ENCODE assay signal across 12 mouse cellular contexts in the genomic region with DNA sequence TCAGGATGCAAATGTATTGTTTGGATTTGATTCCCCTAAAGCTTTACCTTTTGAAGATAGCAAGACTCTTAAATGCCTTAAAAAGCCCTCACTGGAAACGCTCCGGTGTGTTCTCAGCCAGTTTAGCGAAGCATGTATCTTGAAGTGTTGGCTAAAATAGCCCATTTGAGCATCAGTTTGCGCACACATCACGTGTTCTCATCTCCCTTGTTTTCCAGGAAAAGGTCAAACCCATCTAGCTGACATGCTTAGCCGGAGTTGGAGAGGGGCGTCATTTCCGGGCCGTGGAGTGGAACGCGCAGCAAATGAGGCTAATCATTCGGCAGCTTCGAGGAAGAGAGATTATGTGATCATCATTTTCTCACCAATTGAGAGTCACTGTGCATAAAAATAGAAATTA. TPM values are rescaled to one million over a fixed set of nuclear protein-coding genes. Genes with fewer than 3 reads are reported as not detected.
A peak's percentile ranks its signal among the peaks of the same experiment; 100 is the strongest.
DNase-seq lines count a peak whose midpoint lies in the region; ATAC-seq and TF ChIP-seq lines count a peak whose summit lies in the region.
"Had no signal": no experiment of that assay in that cellular context is flagged by ENCODE, and none has a peak within 500 bp of the region (broad histone marks: within the 10 kb centered on the region; RNA-seq: fewer than 3 reads in every experiment).

No protein-coding gene starts in this region.

- H3K9me3 ChIP-seq in forebrain, embryonic 12.5 days, result no peaks in the 10 kb centered on the region
- no peaks in the 10 kb centered on the region for H3K9me3 ChIP-seq in forebrain, embryonic 11.5 days (ENCODE audit: control insufficient read depth, low read length)
- H3K9me3 ChIP-seq in hindbrain, postnatal 0 days (ENCODE audit: low read length), result no peaks in the 10 kb centered on the region
- H3K9me3 ChIP-seq in midbrain, embryonic 15.5 days, result no peaks in the 10 kb centered on the region
- no peaks in the 10 kb centered on the region for H3K9me3 ChIP-seq in heart, embryonic 11.5 days (replicated peaks; ENCODE audit: control insufficient read depth, low read length)
- H3K9me3 ChIP-seq: embryonic facial prominence, embryonic 13.5 days; limb, embryonic 10.5 days had no signal

- WGBS in forebrain, embryonic 12.5 days, result 69% methylated on average over 13 of the region's 13 CpGs
- 79% methylated on average over 13 of the region's 13 CpGs for WGBS in forebrain, embryonic 11.5 days
- 48% methylated on average over 13 of the region's 13 CpGs for WGBS in hindbrain, postnatal 0 days
- 52% methylated on average over 13 of the region's 13 CpGs for WGBS in midbrain, embryonic 15.5 days
- WGBS in heart, embryonic 11.5 days (ENCODE audit: insufficient replicate concordance), result 68% methylated on average over 13 of the region's 13 CpGs

- peaks cover 7% of the 10 kb centered on the region; the same call in 1 of the 2 replicates for H3K4me1 ChIP-seq in forebrain, embryonic 12.5 days
- 0 out of 2 replicates have a peak, but pooled peaks cover 2% of the 10 kb centered on the region for H3K4me1 ChIP-seq in forebrain, embryonic 11.5 days (replicated peaks; ENCODE audit: control insufficient read depth, insufficient read depth, low read length)
- no peaks in the 10 kb centered on the region for H3K4me1 ChIP-seq in hindbrain, postnatal 0 days (ENCODE audit: insufficient read depth, low read length)
- peaks cover 8% of the 10 kb centered on the region; the same call in 1 of the 2 replicates for H3K4me1 ChIP-seq in midbrain, embryonic 15.5 days
- no peaks in the 10 kb centered on the region for H3K4me1 ChIP-seq in heart, embryonic 11.5 days (ENCODE audit: control insufficient read depth, insufficient read depth, low read length)
- H3K4me1 ChIP-seq: embryonic facial prominence, embryonic 13.5 days had no signal

- no peak for ATAC-seq in forebrain, embryonic 12.5 days (ENCODE audit: low FRiP score)
- ATAC-seq in forebrain, embryonic 11.5 days (replicated peaks; ENCODE audit: low FRiP score), result no peak
- peak; percentile 51; the same call in 1 of the 2 replicates for ATAC-seq in hindbrain, postnatal 0 days
- ATAC-seq in midbrain, embryonic 15.5 days (replicated peaks), result 0 out of 2 replicates have a peak, but pooled peaks have one; percentile 45
- no peak for ATAC-seq in megakaryocyte progenitor cell, adult 5-6 weeks (replicated peaks; ENCODE audit: poor library complexity)
- ATAC-seq in heart, embryonic 11.5 days (replicated peaks; ENCODE audit: insufficient number of reproducible peaks, low FRiP score, low TSS enrichment), result no peak

- H3K4me2 ChIP-seq in forebrain, embryonic 12.5 days, result no peak overlapping the region
- no peak overlapping the region for H3K4me2 ChIP-seq in forebrain, embryonic 11.5 days (ENCODE audit: low read depth, low read length, severe bottlenecking)
- peak overlapping the region; percentile 28 for H3K4me2 ChIP-seq in hindbrain, postnatal 0 days (ENCODE audit: low read depth, low read length)
- H3K4me2 ChIP-seq in midbrain, embryonic 15.5 days, result peak overlapping the region; percentile 24
- no peak overlapping the region for H3K4me2 ChIP-seq in heart, embryonic 11.5 days
- H3K4me2 ChIP-seq: embryonic facial prominence, embryonic 13.5 days; lung, embryonic 14.5 days had no signal

- no peak overlapping the region for H3K9ac ChIP-seq in forebrain, embryonic 12.5 days
- no peak overlapping the region for H3K9ac ChIP-seq in forebrain, embryonic 11.5 days (ENCODE audit: low read length)
- no peak overlapping the region for H3K9ac ChIP-seq in hindbrain, postnatal 0 days (replicated peaks; ENCODE audit: low read length)
- H3K9ac ChIP-seq in midbrain, embryonic 15.5 days, result no peak overlapping the region
- no peak overlapping the region for H3K9ac ChIP-seq in heart, embryonic 11.5 days (ENCODE audit: low read depth, low read length)
- H3K9ac ChIP-seq: embryonic facial prominence, embryonic 13.5 days; lung, embryonic 14.5 days had no signal

- H3K27ac ChIP-seq in forebrain, embryonic 12.5 days, result 0 out of 2 replicates have a peak overlapping the region, but pooled peaks have one; percentile 36
- H3K27ac ChIP-seq in forebrain, embryonic 11.5 days (ENCODE audit: low read depth, low read length), result no peak overlapping the region
- H3K27ac ChIP-seq in hindbrain, postnatal 0 days, result peak overlapping the region; percentile 36; the same call in 1 of the 2 replicates
- H3K27ac ChIP-seq in midbrain, embryonic 15.5 days, result 0 out of 2 replicates have a peak overlapping the region, but pooled peaks have one; percentile 51
- no peak overlapping the region for H3K27ac ChIP-seq in heart, embryonic 11.5 days (ENCODE audit: low read depth, low read length)
- H3K27ac ChIP-seq: embryonic facial prominence, embryonic 13.5 days; limb, embryonic 10.5 days had no signal

- DNase-seq in forebrain, embryonic 11.5 days (ENCODE audit: low spot score), result no peak
- DNase-seq in brain, adult 2 months (ENCODE audit: low read depth, low spot score), result peak; percentile 81
- DNase-seq in hindbrain, postnatal 0 days (ENCODE audit: low spot score), result peak; percentile 48
- no peak for DNase-seq in adrenal gland, adult 8-10 months
- DNase-seq: lung, embryonic 14.5 days had no signal

- TF ChIP-seq CTCF in hindbrain, postnatal 0 days (IDR thresholded peaks at IDR 0.05; ENCODE audit: low read depth), result no peak

- H3K4me3 ChIP-seq in forebrain, embryonic 12.5 days (replicated peaks), result no peak overlapping the region
- H3K4me3 ChIP-seq in forebrain, embryonic 11.5 days (ENCODE audit: low read depth, low read length), result no peak overlapping the region
- H3K4me3 ChIP-seq in hindbrain, postnatal 0 days (ENCODE audit: low read length), result peak overlapping the region; percentile 0; the same call in 1 of the 2 replicates
- no peak overlapping the region for H3K4me3 ChIP-seq in midbrain, embryonic 15.5 days
- no peak overlapping the region for H3K4me3 ChIP-seq in heart, embryonic 11.5 days (ENCODE audit: low read depth, low read length)
- H3K4me3 ChIP-seq: embryonic facial prominence, embryonic 13.5 days; limb, embryonic 10.5 days had no signal

- H3K36me3 ChIP-seq in forebrain, embryonic 12.5 days (replicated peaks), result no peaks in the 10 kb centered on the region
- H3K36me3 ChIP-seq in forebrain, embryonic 11.5 days (ENCODE audit: control insufficient read depth, insufficient read depth, low read length), result no peaks in the 10 kb centered on the region
- H3K36me3 ChIP-seq in hindbrain, postnatal 0 days (ENCODE audit: insufficient read depth, low read length), result no peaks in the 10 kb centered on the region
- no peaks in the 10 kb centered on the region for H3K36me3 ChIP-seq in midbrain, embryonic 15.5 days (replicated peaks)
- no peaks in the 10 kb centered on the region for H3K36me3 ChIP-seq in heart, embryonic 11.5 days (ENCODE audit: control insufficient read depth, insufficient read depth, low read length)
- H3K36me3 ChIP-seq: embryonic facial prominence, embryonic 13.5 days; limb, embryonic 10.5 days had no signal

- H3K27me3 ChIP-seq in forebrain, embryonic 12.5 days, result no peaks in the 10 kb centered on the region
- H3K27me3 ChIP-seq in forebrain, embryonic 11.5 days (ENCODE audit: control insufficient read depth, insufficient read depth, low read length), result no peaks in the 10 kb centered on the region
- H3K27me3 ChIP-seq in hindbrain, postnatal 0 days (ENCODE audit: insufficient read depth, low read length), result no peaks in the 10 kb centered on the region
- H3K27me3 ChIP-seq in midbrain, embryonic 15.5 days (replicated peaks), result no peaks in the 10 kb centered on the region
- no peaks in the 10 kb centered on the region for H3K27me3 ChIP-seq in heart, embryonic 11.5 days (ENCODE audit: control insufficient read depth, insufficient read depth, low read length)
- H3K27me3 ChIP-seq: embryonic facial prominence, embryonic 13.5 days had no signal

RNA-seq across cellular contexts. Expression of a gene that starts 24.5 kb away (rescaled TPM):
- 36.6 and 36.9 TPM in 2 replicates for polyA plus RNA-seq in forebrain, embryonic 12.5 days (2016; fragmentation: Nextera tagmentation; extraction: Ambion mirVana)
- polyA plus RNA-seq in forebrain, embryonic 11.5 days (2014; fragmentation: Nextera tagmentation; extraction: Ambion mirVana), result 21.5 and 25.5 TPM in 2 replicates
- 34.8 and 39.9 TPM in 2 replicates for total RNA-seq in hindbrain, postnatal 0 days (2014; rRNA removed)
- polyA plus RNA-seq in hindbrain, postnatal 0 days (2015; fragmentation: Nextera tagmentation; extraction: Ambion mirVana), result 31.1 and 32.0 TPM in 2 replicates
- 65.7 and 68.2 TPM in 2 replicates for polyA plus RNA-seq in midbrain, embryonic 15.5 days (2015; fragmentation: Nextera tagmentation; extraction: Ambion mirVana)
- total RNA-seq in adrenal gland, adult 8-10 months (2022), result 10 to 100 TPM in 3 of 4 experiments, 1 to 10 TPM in 1; 9.8 to 14.6 (median 11.0) TPM
- 0.83 and 1.8 TPM in 2 replicates for total RNA-seq in megakaryocyte progenitor cell, adult 5-6 weeks (2015)
- total RNA-seq in megakaryocyte progenitor cell, adult 5-6 weeks (2017), result 1.9 and 2.2 TPM in 2 replicates
- polyA plus RNA-seq in heart, embryonic 11.5 days (2014; fragmentation: Nextera tagmentation; extraction: Ambion mirVana), result 41.6 and 44.2 TPM in 2 replicates
- total RNA-seq: MEL had no signal

Comparison
In these comparisons a context has a peak if more than half of its experiments do, and no peak if none do; other contexts are left out.
1. H3K27ac ChIP-seq: peak in forebrain, embryonic 12.5 days (single experiment), hindbrain, postnatal 0 days (single experiment) and midbrain, embryonic 15.5 days (single experiment); none in forebrain, embryonic 11.5 days (single experiment) and heart, embryonic 11.5 days (single experiment).
2. ATAC-seq: peak in hindbrain, postnatal 0 days (single experiment) and midbrain, embryonic 15.5 days (single experiment); none in forebrain, embryonic 12.5 days (single experiment), forebrain, embryonic 11.5 days (single experiment), megakaryocyte progenitor cell, adult 5-6 weeks (single experiment) and heart, embryonic 11.5 days (single experiment).
3. H3K4me2 ChIP-seq: peak in hindbrain, postnatal 0 days (single experiment) and midbrain, embryonic 15.5 days (single experiment); none in forebrain, embryonic 12.5 days (single experiment), forebrain, embryonic 11.5 days (single experiment) and heart, embryonic 11.5 days (single experiment).
4. DNase-seq: peak in brain, adult 2 months (single experiment) and hindbrain, postnatal 0 days (single experiment); none in forebrain, embryonic 11.5 days (single experiment) and adrenal gland, adult 8-10 months (single experiment).